Mouse (Mus musculus) heart, embryonic 14.5 days (tissue): ENCODE measurements at regions not wholly inside any gene's neighbourhood (a gene's known extent, or its start where the extent isn't known, plus 50 kb on each side); places are given as distances from the start of the nearest gene placed in this dataset.

Experiments used
- ATAC-seq: fragments of 200-750 bp; cut with Nextera tagmentation; 2 replicates; pipeline ENCODE4 v1.8.0; 2017; ENCODE audit warnings: low read depth, moderate TSS enrichment; ENCODE audit not compliant: insufficient number of reproducible peaks, insufficient read depth, low FRiP score
- H3K27ac ChIP-seq, 2 experiments: fragments of 200-500 bp in 1 of 2; fragments of 300-500 bp in 1 of 2; sonication (generic) in 1 of 2; replicated peaks in 1 of 2; 2 replicates each; pipeline ENCODE4 v1.5.1; 2012 to 2014; ENCODE audit warnings: low read depth in 2 of 2, low read length in 2 of 2, control low read depth in 1 of 2, mild to moderate bottlenecking in 1 of 2, mixed read lengths in 1 of 2; ENCODE audit not compliant: control insufficient read depth in 1 of 2, insufficient read depth in 1 of 2
- H3K27me3 ChIP-seq: fragments of 300-500 bp; sonication (generic); 2 replicates; pipeline ENCODE4 v1.6.1; 2014; ENCODE audit warnings: mild to moderate bottlenecking, low read length, control low read depth; ENCODE audit not compliant: control insufficient read depth, insufficient read depth
- H3K36me3 ChIP-seq: fragments of 300-500 bp; sonication (generic); 2 replicates; pipeline ENCODE4 v1.6.1; 2014; ENCODE audit warnings: mild to moderate bottlenecking, control low read depth, low read length, mixed read lengths; ENCODE audit not compliant: control insufficient read depth, insufficient read depth
- H3K4me1 ChIP-seq, 2 experiments: fragments of 200-500 bp in 1 of 2; fragments of 300-500 bp in 1 of 2; sonication (generic) in 1 of 2; 2 replicates each; pipeline ENCODE4 v1.6.1; 2012 to 2014; ENCODE audit warnings: low read length in 2 of 2, control low read depth in 1 of 2, mixed read lengths in 1 of 2; ENCODE audit not compliant: control insufficient read depth in 2 of 2, insufficient read depth in 2 of 2
- H3K4me2 ChIP-seq: fragments of 300-500 bp; sonication (generic); 2 replicates; pipeline ENCODE4 v1.6.1; 2014; ENCODE audit warnings: mild to moderate bottlenecking, low read length
- H3K4me3 ChIP-seq, 2 experiments: fragments of 200-500 bp in 1 of 2; fragments of 300-500 bp in 1 of 2; sonication (generic) in 1 of 2; 2 replicates each; pipeline ENCODE4 v1.5.1; 2012 to 2014; ENCODE audit warnings: low read length in 2 of 2, mild to moderate bottlenecking in 2 of 2, control low read depth in 1 of 2, low read depth in 1 of 2, moderate library complexity in 1 of 2; ENCODE audit not compliant: control insufficient read depth in 1 of 2, insufficient read depth in 1 of 2
- H3K9ac ChIP-seq: fragments of 300-500 bp; sonication (generic); 2 replicates; pipeline ENCODE4 v1.6.1; 2014; ENCODE audit warnings: mild to moderate bottlenecking, low read length
- H3K9me3 ChIP-seq: fragments of 300-500 bp; sonication (generic); 2 replicates; pipeline ENCODE4 v1.6.1; 2016; ENCODE audit warnings: low read length, control low read depth; ENCODE audit not compliant: control insufficient read depth
- WGBS: fragments of 180-500 bp; shearing (Covaris S2); extraction: QIAGEN DNeasy Blood & Tissue Kit; methylation state at CpG from one replicate; pipeline ENCODE4 v1.1.7; 2014; 5-methylcytosine and 5-hydroxymethylcytosine counted together

GRCm38 (mm10) chr10:62055408-62055807 is 76.5 kb upstream of the Col13a1 start:
- H3K27ac ChIP-seq: no peak overlapping the region
- H3K9ac ChIP-seq: no peak overlapping the region
- no peak for ATAC-seq
- H3K36me3 ChIP-seq: no peaks in the 10 kb centered on the region
- 48% methylated on average over 2 of the region's 2 CpGs for WGBS
- no peaks in the 10 kb centered on the region for H3K27me3 ChIP-seq
- H3K4me2 ChIP-seq: no peak overlapping the region
- no peaks in the 10 kb centered on the region for H3K9me3 ChIP-seq
- H3K4me1 ChIP-seq: peaks cover under 1 to 5% of the 10 kb centered on the region in 2 experiments
- no peak overlapping the region for H3K4me3 ChIP-seq

- no peak overlapping the region for H3K9ac ChIP-seq
- no peaks in the 10 kb centered on the region for H3K36me3 ChIP-seq
- ATAC-seq: peak; percentile 82
- H3K9me3 ChIP-seq: peaks cover 4% of the 10 kb centered on the region; the same call in 1 of the 2 replicates
- H3K27me3 ChIP-seq: no peaks in the 10 kb centered on the region
- WGBS: 0% methylated on average over 3 of the region's 3 CpGs
- peak overlapping the region; percentile 72 to 76 for H3K27ac ChIP-seq
- H3K4me3 ChIP-seq: no peak overlapping the region
- H3K4me2 ChIP-seq: no peak overlapping the region
- peaks cover 9 to 12% of the 10 kb centered on the region in 2 experiments for H3K4me1 ChIP-seq
Measured at GRCm38 (mm10) chr10:62049782-62050192, 70.9 kb upstream of the Col13a1 start.

GRCm38 (mm10) chr10:62044408-62044807 is 65.5 kb upstream of the Col13a1 start:
- Histone ChIP-seq H3K9ac (no peak overlapping the region), H3K9me3 (peaks cover 16% of the 10 kb centered on the region), H3K27me3 (no peaks in the 10 kb centered on the region), H3K27ac (no peak overlapping the region), H3K36me3 (no peaks in the 10 kb centered on the region), H3K4me1 (peaks cover 0 to 2% of the 10 kb centered on the region in 2 experiments; a peak in 1 of 4 replicates), H3K4me2 (no peak overlapping the region), H3K4me3 (no peak overlapping the region)
- WGBS: 67% methylated on average over 3 of the region's 3 CpGs
- ATAC-seq: 0 out of 2 replicates have a peak, but pooled peaks have one; percentile 26

- ATAC-seq: no peak
- no peak overlapping the region for H3K27ac ChIP-seq
- no peaks in the 10 kb centered on the region for H3K36me3 ChIP-seq
- no peak overlapping the region for H3K9ac ChIP-seq
- 85% methylated on average over 8 of the region's 8 CpGs for WGBS
- no peak overlapping the region for H3K4me3 ChIP-seq
- no peaks in the 10 kb centered on the region for H3K4me1 ChIP-seq
- no peaks in the 10 kb centered on the region for H3K27me3 ChIP-seq
- H3K9me3 ChIP-seq: peaks cover 11% of the 10 kb centered on the region
- H3K4me2 ChIP-seq: no peak overlapping the region
Measured at GRCm38 (mm10) chr10:62039915-62040314, 61.0 kb upstream of the Col13a1 start.

GRCm38 (mm10) chr10:62038656-62039055 is 59.7 kb upstream of the Col13a1 start:
- no peak overlapping the region for H3K4me3 ChIP-seq
- 80% methylated on average over 1 of the region's 1 CpGs for WGBS
- no peaks in the 10 kb centered on the region for H3K36me3 ChIP-seq
- ATAC-seq: no peak
- no peak overlapping the region for H3K4me2 ChIP-seq
- peaks cover 11% of the 10 kb centered on the region for H3K9me3 ChIP-seq
- H3K4me1 ChIP-seq: peaks cover 0 to 4% of the 10 kb centered on the region in 2 experiments; a peak in 1 of 4 replicates
- H3K27me3 ChIP-seq: no peaks in the 10 kb centered on the region
- H3K9ac ChIP-seq: no peak overlapping the region
- H3K27ac ChIP-seq: no peak overlapping the region

- Histone ChIP-seq H3K27ac (no peak overlapping the region), H3K27me3 (no peaks in the 10 kb centered on the region), H3K4me3 (no peak overlapping the region), H3K9me3 (peaks cover 11% of the 10 kb centered on the region), H3K9ac (no peak overlapping the region), H3K36me3 (no peaks in the 10 kb centered on the region), H3K4me1 (peaks cover 0 to 5% of the 10 kb centered on the region in 2 experiments; a peak in 1 of 4 replicates), H3K4me2 (no peak overlapping the region)
- 74% methylated on average over 9 of the region's 9 CpGs for WGBS
- ATAC-seq: no peak
Measured at GRCm38 (mm10) chr10:62037402-62038199, 58.7 kb upstream of the Col13a1 start.

- Histone ChIP-seq H3K4me3 (no peak overlapping the region), H3K9ac (no peak overlapping the region), H3K4me2 (no peak overlapping the region), H3K27me3 (no peaks in the 10 kb centered on the region), H3K36me3 (no peaks in the 10 kb centered on the region), H3K4me1 (peaks cover 0 to 5% of the 10 kb centered on the region in 2 experiments; a peak in 1 of 4 replicates), H3K9me3 (peaks cover 11% of the 10 kb centered on the region), H3K27ac (no peak overlapping the region)
- 57% methylated on average over 1 of the region's 1 CpGs for WGBS
- ATAC-seq: no peak
Measured at GRCm38 (mm10) chr10:62036815-62037214, 57.9 kb upstream of the Col13a1 start.
